Mouse (Mus musculus) liver, adult 2 months (tissue): Measurements from ENCODE around the gene Gm49395. TPM values are rescaled to one million over a fixed set of nuclear protein-coding genes. Genes with fewer than 3 reads are reported as not detected.

Source experiments
- DNase-seq: peaks from one replicate; pipeline ENCODE4 v3.0.0-alpha.2; 2011; ENCODE audit warnings: low read depth, low spot score; ENCODE audit errors: extremely low read depth
- H3K27ac ChIP-seq: fragments of 200-500 bp; replicated peaks from 2 replicates; pipeline ENCODE4 v1.5.1; 2012; ENCODE audit warnings: low read depth, mild to moderate bottlenecking, control low read depth, inconsistent platforms, low read length; ENCODE audit not compliant: insufficient read depth
- H3K27me3 ChIP-seq: fragments of 200-500 bp; 2 replicates; pipeline ENCODE4 v1.6.1; 2012; ENCODE audit warnings: mild to moderate bottlenecking, moderate library complexity, low read length, inconsistent platforms; ENCODE audit not compliant: control insufficient read depth, insufficient read depth
- H3K36me3 ChIP-seq: fragments of 200-500 bp; 2 replicates; pipeline ENCODE4 v1.6.1; 2012; ENCODE audit warnings: low read length, inconsistent platforms; ENCODE audit not compliant: control insufficient read depth, insufficient read depth
- H3K4me1 ChIP-seq: fragments of 200-500 bp; 2 replicates; pipeline ENCODE4 v1.6.1; 2011; ENCODE audit warnings: low read length; ENCODE audit not compliant: control insufficient read depth, insufficient read depth
- H3K4me3 ChIP-seq: fragments of 200-500 bp; 2 replicates; pipeline ENCODE4 v1.5.1; 2011; ENCODE audit warnings: low read depth, mild to moderate bottlenecking, control low read depth, low read length, moderate library complexity; ENCODE audit not compliant: insufficient read depth
- H3K79me2 ChIP-seq: fragments of 200-500 bp; 2 replicates; pipeline ENCODE4 v1.6.1; 2012; ENCODE audit warnings: inconsistent platforms, mild to moderate bottlenecking, low read length, moderate library complexity; ENCODE audit not compliant: control insufficient read depth, insufficient read depth
- H3K9ac ChIP-seq: fragments of 200-500 bp; 2 replicates; pipeline ENCODE4 v1.6.1; 2012; ENCODE audit warnings: low read depth, mild to moderate bottlenecking, control low read depth, inconsistent platforms, low read length
- CTCF ChIP-seq: fragments of 200-500 bp; IDR thresholded peaks from 2 replicates; pipeline ENCODE4 v1.5.1; 2011; ENCODE audit warnings: low read depth, low read length, control low read depth
- POLR2A ChIP-seq: fragments of 200-500 bp; IDR thresholded peaks from 2 replicates; pipeline ENCODE4 v1.6.1; 2011; ENCODE audit warnings: low read length, control low read depth; ENCODE audit not compliant: insufficient read depth; ENCODE audit errors: extremely low read depth
- WGBS: fragments of 180-500 bp; shearing (Covaris S2); methylation state at CpG from one replicate; pipeline ENCODE4 v1.1.7; 2018; 5-methylcytosine and 5-hydroxymethylcytosine counted together
- polyA plus RNA-seq: library from polyadenylated mRNA; depleted of rRNA; stranded (reverse); fragments of >200 nt; gene quantifications from 2 replicates; pipeline ENCODE4 v1.2.3, GENCODE M21; 2012
- total RNA-seq: library from RNA; depleted of rRNA; stranded (reverse); fragments of >200 nt; gene quantifications from 2 replicates; pipeline ENCODE4 v1.2.3, GENCODE M21; 2014

Gene Gm49395
- total and polyA plus RNA-seq, 2 experiments = 1.6 TPM

DNA sequence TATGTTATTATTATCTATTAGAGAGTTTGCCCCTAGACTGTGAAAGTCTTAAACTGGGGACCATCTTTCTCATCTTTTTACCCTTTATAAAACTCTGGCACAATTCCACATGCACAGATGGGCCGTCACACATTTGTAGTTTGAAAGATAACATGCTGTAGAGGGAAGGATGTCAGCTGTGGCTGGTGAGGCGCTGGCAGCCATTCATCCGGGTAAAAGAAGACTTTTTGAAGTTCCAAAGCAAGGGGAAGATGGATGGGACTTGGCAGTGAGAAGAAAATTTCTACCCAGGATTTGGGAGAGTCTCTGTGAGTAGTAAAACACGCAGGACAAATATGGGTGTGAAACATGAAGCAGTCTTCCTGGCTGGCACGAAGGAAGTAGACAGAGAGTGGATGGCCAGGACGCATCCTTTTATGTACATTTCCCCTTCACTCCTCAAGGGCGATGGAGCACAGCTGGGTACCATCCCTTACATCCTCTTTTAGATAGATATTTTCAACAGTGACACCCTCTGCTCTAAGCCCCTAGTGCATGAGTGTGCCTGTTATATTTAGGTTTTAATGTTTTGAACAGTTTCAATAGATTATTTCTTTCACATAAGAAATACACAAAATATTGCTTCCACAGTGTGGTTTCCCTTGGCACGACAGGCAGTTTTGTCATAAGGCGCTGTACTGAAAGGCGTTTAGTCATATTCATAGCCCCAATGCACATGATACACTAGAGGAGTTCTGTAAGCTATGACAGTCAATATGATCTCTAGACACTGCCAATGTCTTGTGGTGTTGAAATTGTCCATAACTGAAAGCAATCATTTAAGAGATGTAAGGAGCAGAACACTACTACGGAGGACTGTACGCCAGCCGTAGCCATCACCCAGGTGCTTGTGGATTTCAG, 50.8 kb downstream of the Gm49395 start:
- Histone ChIP-seq H3K4me3 (no peak overlapping the region), H3K79me2 (no peaks in the 10 kb centered on the region; the same call in 1 of the 2 replicates), H3K27me3 (no peaks in the 10 kb centered on the region), H3K27ac (no peak overlapping the region), H3K36me3 (peaks cover 8% of the 10 kb centered on the region), H3K9ac (no peak overlapping the region), H3K4me1 (no peaks in the 10 kb centered on the region; the same call in 1 of the 2 replicates)
- TF ChIP-seq CTCF = no peak
- TF ChIP-seq POLR2A = no peak
- 86% methylated on average over 13 of the region's 13 CpGs for WGBS
- DNase-seq = no peak

DNA sequence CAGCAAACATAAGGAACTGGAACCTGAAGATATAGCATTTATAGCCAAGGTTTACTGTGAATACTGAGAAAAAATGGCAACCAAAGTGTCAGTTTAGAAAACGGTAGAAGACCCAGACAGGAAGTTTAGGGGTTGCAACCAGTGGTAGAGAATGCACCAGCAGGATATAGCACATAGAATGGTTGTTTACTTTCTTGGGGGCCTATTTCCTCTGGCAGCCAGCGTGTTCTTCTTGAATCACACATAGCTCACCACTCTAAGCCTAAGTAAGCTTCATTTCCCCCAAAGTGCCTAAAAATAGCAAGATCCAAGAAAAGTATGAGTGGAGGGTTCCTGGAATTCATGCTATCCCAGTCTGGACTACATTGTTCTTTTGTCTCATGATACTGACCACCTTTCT, 59.1 kb downstream of the Gm49395 start:
- Histone ChIP-seq H3K27me3 (no peaks in the 10 kb centered on the region), H3K27ac (no peak overlapping the region), H3K9ac (no peak overlapping the region), H3K36me3 (peaks cover 4% of the 10 kb centered on the region), H3K4me3 (no peak overlapping the region), H3K79me2 (no peaks in the 10 kb centered on the region; the same call in 1 of the 2 replicates), H3K4me1 (no peaks in the 10 kb centered on the region; the same call in 1 of the 2 replicates)
- 69% methylated on average over 2 of the region's 2 CpGs for WGBS
- TF ChIP-seq POLR2A (no peak), CTCF (no peak)
- no peak for DNase-seq

DNA sequence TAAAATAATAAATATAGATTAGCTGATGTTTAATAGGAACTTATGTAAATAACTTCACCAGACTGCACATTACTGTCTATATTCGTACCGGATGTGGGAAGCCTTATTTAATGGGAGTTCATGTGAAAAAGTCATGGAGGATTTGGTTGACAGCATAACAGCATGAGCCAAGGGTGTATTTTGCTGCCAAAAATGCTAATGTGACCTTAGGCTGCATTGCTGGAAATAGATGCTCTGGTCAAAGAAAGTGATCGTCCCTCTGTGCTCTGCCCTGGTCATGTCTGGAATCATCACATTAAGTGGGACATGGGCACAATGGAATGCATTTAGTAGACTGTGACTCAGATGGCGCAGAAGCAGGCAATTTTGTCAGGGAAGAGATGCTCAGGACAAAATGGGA, 64.4 kb downstream of the Gm49395 start:
- H3K9ac ChIP-seq = no peak overlapping the region
- H3K27me3 ChIP-seq = no peaks in the 10 kb centered on the region
- no peak overlapping the region for H3K27ac ChIP-seq
- H3K36me3 ChIP-seq = peaks cover 2% of the 10 kb centered on the region
- no peaks in the 10 kb centered on the region; the same call in 1 of the 2 replicates for H3K79me2 ChIP-seq
- no peaks in the 10 kb centered on the region; the same call in 1 of the 2 replicates for H3K4me1 ChIP-seq
- H3K4me3 ChIP-seq = no peak overlapping the region
- 84% methylated on average over 4 of the region's 4 CpGs for WGBS
- DNase-seq = peak; percentile 41
- TF ChIP-seq CTCF (no peak), POLR2A (no peak)

DNA sequence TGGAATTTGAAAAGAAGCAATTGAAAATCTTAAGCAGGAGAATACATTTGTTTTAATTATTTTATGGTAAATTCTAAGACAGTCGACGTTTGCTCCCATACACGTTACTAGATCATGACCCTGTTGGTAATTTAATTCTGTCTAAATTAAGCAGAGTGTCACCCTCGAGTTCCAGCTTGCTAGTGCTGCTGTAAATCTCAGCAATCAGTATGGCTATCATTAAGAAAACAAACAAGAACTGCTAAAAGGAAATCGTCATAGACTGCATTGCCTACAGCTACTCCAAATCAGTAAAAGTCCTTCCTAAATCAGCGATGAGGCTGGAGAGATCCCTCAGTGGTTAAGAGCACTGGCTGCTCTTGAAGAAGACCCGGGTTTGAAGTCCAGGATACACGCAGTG, 66.3 kb downstream of the Gm49395 start:
- WGBS = 73% methylated on average over 8 of the region's 8 CpGs
- DNase-seq = no peak
- TF ChIP-seq POLR2A = no peak
- TF ChIP-seq CTCF = no peak

DNA sequence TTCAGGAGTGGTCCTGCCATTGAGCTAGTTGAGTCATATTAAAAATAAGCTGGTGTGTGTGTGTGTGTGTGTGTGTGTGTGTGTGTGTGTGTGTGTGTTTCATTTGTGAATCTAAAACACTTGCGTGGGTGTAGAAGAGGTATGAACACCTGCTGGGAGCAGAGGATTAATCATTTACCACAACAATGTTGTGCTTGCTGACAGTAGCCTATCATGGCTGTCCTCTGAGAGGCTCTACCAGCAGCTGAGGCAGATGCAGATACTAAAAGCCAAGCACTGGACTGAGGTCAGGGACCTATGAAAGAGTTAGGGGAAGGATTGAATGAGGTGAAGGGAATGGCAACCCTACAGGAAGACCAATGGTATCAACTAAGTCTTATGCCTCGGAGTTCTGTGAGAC, 68.6 kb downstream of the Gm49395 start:
- Histone ChIP-seq H3K36me3 (peaks cover 9% of the 10 kb centered on the region; the same call in 1 of the 2 replicates), H3K9ac (no peak overlapping the region), H3K4me1 (no peaks in the 10 kb centered on the region; the same call in 1 of the 2 replicates), H3K27ac (no peak overlapping the region), H3K4me3 (no peak overlapping the region), H3K27me3 (no peaks in the 10 kb centered on the region), H3K79me2 (no peaks in the 10 kb centered on the region; the same call in 1 of the 2 replicates)
- WGBS = 47% methylated on average over 2 of the region's 2 CpGs
- TF ChIP-seq CTCF = no peak
- no peak for TF ChIP-seq POLR2A
- no peak for DNase-seq

More for the DNA sequence above, 66.3 kb downstream of the Gm49395 start:
- no peaks in the 10 kb centered on the region for H3K4me1 ChIP-seq
- peaks cover 2% of the 10 kb centered on the region; the same call in 1 of the 2 replicates for H3K36me3 ChIP-seq
- H3K9ac ChIP-seq = no peak overlapping the region
- no peak overlapping the region for H3K4me3 ChIP-seq
- H3K27ac ChIP-seq = no peak overlapping the region
- no peaks in the 10 kb centered on the region for H3K27me3 ChIP-seq
- no peaks in the 10 kb centered on the region for H3K79me2 ChIP-seq
